Mouse (Mus musculus): ENCODE data around the gene Stx8.

The Stx8 gene

GRCm38 (mm10) chr11:68089885-68090592, 124.0 kb downstream of the Stx8 start:
- peak; percentile 43 for DNase-seq

GRCm38 (mm10) chr11:68091975-68092759, 126.2 kb downstream of the Stx8 start:
- DNase-seq = no peak

DNA sequence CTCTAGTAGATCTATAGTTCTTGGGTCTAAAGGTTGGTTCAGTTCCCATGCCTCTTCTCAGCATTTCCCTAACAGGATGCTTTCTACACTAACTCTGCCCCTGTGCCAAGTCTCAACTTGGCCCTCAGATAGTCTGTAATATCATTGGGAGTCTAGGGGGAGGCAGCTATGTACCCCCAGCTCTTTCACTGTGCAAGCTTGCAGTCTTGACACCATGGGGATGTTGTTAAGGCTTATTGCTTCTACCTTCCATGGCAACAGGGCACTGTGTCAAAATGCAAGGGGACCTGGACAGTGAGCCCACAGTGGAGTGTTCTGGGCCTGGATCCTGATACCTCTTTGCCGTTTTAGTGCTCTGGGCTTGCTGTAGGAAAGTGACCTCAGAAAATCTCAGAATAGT, 135.6 kb downstream of the Stx8 start:
- DNase-seq = no peak

DNA sequence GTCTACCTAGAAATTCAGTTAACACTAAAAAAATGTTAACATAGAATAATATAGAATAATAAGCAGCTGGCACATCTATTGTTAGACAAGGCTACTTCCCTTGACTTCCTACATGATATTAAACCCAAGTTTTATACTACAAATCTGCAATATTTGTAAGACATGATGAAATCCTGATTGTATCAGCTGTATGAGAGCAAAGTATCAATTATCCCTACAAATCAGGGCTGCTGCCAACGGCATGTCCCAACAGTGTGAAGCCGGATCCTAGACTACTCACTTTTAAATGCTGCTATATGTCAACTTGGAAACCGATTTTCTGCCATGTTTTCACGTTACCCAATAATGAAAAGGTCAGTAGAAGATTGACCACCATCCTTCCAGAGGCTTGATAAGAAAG, 137.5 kb downstream of the Stx8 start:
- DNase-seq = no peak

- DNase-seq = no peak
Observed at GRCm38 (mm10) chr11:68106053-68106452, 140.1 kb downstream of the Stx8 start.

GRCm38 (mm10) chr11:68113454-68114100, 147.6 kb downstream of the Stx8 start:
- DNase-seq = no peak

GRCm38 (mm10) chr11:68114202-68114601, 148.2 kb downstream of the Stx8 start:
- DNase-seq = no peak

GRCm38 (mm10) chr11:68116157-68116556, 150.2 kb downstream of the Stx8 start:
- DNase-seq = no peak

DNA sequence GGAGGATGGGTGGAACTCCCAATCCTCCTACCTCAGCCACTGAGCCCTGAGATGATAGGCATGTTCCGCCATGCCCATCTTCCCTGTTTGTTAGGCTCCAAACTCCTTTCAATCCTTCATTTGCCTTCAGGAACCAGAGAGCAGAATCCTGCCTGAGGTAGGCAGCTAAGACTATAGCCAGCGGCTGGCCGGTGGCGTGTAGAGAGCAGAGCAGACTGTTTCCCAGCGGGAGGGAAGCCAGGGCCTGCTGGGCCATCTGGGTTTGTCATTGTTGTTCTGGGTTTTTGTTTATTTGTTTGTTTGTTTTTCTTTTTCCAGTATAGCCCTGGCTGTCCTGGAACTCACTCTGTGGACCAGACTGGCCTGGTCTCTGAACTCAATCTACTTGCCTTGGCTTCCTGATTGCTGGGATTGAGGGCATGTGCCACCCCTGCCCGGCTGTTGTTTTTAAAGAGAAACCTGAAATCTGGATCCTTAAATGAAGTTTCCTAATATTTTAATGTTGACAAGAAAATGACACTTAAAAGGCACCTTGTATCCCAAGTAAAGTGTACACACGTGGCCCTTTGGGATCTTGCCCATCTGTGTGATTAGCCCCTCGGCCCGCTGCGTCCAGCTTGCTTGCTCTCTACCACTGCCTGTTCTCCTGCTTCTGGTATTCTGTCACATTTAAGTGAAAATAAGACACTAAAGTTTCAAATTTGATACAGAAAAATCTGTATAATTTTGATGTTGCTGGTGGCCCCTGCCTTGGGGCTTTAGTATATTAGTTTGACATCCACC, 152.1 kb downstream of the Stx8 start:
- DNase-seq = no peak

DNA sequence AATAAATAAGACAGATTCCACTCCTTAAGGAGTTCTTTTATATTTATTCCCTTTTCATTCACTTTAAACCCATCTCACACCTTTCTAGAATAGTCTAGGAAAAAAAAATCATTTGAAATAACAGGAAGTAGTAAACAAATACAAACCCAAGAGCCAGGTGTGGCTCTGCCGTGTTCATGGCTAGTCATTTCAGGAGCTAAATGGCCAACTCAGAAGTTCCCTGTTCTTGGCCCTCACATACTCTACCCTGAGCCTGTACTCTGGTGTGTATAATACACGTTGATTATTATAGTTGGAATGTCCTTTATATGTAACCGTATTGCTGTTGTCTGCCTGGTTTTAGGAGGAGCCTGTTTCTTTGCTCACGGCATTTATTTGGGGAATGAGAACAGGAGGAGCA, 152.7 kb downstream of the Stx8 start:
- DNase-seq = no peak

DNA sequence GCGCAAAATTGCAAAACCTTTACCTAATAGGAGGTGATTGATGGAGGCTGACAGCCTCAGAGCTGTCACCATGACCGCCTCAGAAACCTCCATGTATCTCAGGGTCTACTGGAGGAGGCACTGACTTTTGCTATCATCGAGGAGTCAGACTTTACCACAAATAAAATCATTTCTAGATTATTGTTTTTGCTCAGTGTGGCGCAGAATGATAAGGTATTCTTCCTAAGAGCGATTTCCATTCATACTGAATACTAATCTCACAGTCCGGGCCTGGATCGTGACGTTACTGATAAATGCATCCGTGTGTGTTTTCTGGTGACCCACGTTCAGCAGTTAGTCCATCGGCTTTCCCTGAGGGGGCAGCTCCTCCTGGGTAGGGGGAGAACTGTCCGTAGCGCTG, 153.1 kb downstream of the Stx8 start:
- DNase-seq = no peak

GRCm38 (mm10) chr11:68121260-68121659, 155.3 kb downstream of the Stx8 start:
- no peak for DNase-seq

DNA sequence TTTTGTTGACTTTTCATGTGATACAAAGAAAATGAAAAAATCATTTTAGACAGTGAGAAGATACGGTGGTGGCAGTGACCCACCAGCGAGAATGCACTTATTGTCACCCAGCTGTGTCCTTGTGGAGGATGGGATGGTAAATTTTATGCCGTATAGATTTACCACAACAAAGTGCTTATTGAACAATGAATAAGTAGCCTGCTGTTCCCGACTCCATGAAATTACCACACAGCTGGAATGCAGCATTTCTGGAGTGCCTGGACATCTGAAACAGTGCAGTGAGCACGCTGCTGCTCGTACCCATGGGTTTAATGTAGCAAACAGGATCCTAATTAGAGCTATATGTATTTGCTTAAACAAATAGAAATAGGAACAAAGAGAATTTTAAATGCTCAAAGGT, 155.7 kb downstream of the Stx8 start:
- DNase-seq = peak; percentile 15

- no peak for DNase-seq
Observed at GRCm38 (mm10) chr11:68126071-68126470, 160.1 kb downstream of the Stx8 start.

GRCm38 (mm10) chr11:68134494-68134893, 168.5 kb downstream of the Stx8 start:
- DNase-seq = no peak

DNA sequence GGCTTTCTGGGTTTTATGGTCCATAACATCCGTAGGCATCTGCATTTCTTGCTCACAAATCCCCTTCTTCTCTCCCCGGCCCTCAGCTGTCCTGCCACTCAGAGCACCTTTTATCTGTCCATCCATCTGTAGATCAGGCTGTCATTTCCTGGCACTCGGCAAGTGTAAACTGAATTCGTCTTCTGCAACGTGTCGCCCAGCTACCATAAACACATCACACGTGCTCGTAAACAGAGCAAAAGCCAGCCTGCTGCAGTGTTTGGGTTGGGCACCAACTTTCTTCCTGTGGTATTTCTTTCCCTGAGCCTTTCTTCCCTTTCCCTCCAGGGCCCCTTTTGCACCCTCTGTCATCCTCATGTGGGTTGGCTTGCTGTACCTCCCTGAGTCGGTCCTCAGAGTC, 169.4 kb downstream of the Stx8 start:
- DNase-seq = no peak

GRCm38 (mm10) chr11:68136687-68137086, 170.7 kb downstream of the Stx8 start:
- DNase-seq = no peak

- DNase-seq = no peak
Observed at GRCm38 (mm10) chr11:68142296-68142695, 176.3 kb downstream of the Stx8 start.

DNA sequence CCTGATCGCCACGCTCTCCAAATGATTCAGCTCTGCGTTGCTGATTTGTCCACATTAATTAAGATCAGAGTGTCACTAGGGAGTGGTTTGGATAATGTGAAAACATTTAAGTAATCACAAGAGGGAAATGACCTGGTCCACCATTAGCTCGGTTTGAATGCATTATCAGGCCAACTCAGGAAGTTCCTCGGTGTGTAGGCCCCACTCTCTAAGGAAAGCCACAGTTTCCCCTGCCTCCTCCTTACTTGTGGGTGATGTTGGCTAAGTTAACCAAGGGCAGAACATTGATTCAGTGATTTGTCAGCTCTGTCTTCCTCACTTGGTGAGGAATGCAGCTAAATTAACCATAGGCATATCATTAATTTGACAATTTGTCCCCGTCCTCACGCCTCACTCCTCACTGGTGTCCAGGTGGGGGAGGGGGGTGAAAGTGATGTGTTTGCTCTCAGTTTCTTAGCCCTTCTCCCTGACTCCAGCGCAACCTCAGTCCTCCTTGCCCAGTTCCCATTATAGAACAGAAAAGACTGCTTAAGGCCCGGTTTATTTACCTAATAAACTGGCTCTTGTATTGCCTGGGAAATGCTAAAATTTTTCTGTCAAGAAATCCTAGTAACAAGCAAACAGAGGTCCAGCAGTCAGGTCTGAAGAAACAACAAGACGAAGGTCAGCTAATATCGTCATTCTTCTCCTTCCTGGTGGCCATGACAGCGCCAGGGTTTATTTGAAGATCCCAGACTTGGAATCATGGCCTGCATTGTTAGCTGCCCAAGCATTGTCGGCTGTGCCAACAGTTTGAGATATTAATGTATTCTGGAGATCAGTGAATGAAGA, 178.5 kb downstream of the Stx8 start:
- DNase-seq = peak; percentile 50

- DNase-seq = no peak
Observed at GRCm38 (mm10) chr11:68145066-68145585, 179.1 kb downstream of the Stx8 start.

DNA sequence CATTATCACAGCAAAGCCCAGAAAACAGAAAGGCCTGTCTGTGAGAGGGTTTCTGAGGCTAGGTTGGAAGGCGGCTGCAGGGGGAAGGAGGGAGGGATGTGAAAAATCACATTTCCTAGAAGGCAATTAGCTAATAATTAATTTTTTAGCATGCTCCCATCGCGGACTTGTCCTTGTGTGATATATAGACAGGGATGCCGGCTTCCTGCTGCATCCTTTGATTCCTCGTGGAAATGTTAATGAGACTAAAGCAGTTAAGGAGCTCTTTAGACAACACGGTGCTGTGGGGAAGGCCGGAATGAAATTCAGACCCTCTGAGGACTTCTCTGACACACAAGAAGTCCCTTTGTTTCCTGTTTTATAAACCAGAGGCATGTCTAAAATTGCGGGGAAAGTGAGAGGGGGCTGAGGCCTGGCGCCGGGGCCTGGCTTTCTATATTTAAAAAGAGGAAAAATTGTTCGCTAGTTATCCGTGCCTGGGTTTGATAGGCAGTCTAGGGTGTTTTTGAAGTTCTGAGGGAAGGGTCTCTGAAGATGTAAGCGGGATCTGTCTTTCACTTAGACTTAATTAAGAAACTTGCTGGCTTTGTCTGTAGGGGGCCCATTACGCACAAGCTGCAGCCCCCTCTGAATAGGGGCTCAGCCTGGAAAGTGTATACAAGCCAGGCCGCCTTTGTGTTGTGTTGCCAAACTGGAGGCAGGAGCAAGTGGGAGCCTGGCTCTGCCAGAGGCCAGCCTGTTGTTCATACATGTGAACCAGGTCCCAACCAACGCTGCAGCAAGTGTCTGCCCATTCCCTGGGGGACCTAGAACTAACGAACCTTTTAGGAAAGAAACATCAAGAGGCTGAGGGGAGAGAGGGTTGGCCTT, 179.8 kb downstream of the Stx8 start:
- peak; percentile 40 for DNase-seq

Measured in retina, postnatal 1 day (tissue).